Mouse (Mus musculus) limb, embryonic 14.5 days (tissue): ENCODE data around the gene Stum. TPM values are rescaled to one million over a fixed set of nuclear protein-coding genes. Genes with fewer than 3 reads are reported as not detected.

ENCODE experiments used
- ATAC-seq: fragments of 200-750 bp; cut with Nextera tagmentation; 2 replicates; pipeline ENCODE4 v1.8.0; 2017; ENCODE audit warnings: low read depth, moderate number of reproducible peaks, moderate TSS enrichment; ENCODE audit not compliant: low FRiP score
- DNase-seq: peaks from one replicate; pipeline ENCODE4 v3.0.0-alpha.2; 2015; ENCODE audit warnings: low spot score
- H3K27ac ChIP-seq: fragments of 300-500 bp; sonication (generic); replicated peaks from 2 replicates; pipeline ENCODE4 v1.5.1; 2014; ENCODE audit warnings: low read depth, mild to moderate bottlenecking, low read length, moderate library complexity, mixed read lengths
- H3K27me3 ChIP-seq: fragments of 300-500 bp; sonication (generic); 2 replicates; pipeline ENCODE4 v1.6.1; 2014; ENCODE audit warnings: low read length, mixed read lengths; ENCODE audit not compliant: control insufficient read depth, insufficient read depth
- H3K36me3 ChIP-seq: fragments of 300-500 bp; sonication (generic); 2 replicates; pipeline ENCODE4 v1.6.1; 2014; ENCODE audit warnings: mild to moderate bottlenecking, low read length, moderate library complexity, mixed read lengths; ENCODE audit not compliant: control insufficient read depth, insufficient read depth
- H3K4me1 ChIP-seq: fragments of 300-500 bp; sonication (generic); 2 replicates; pipeline ENCODE4 v1.6.1; 2014; ENCODE audit warnings: antibody characterized with exemption, low read length, mixed read lengths; ENCODE audit not compliant: control insufficient read depth, insufficient read depth
- H3K4me2 ChIP-seq: fragments of 300-500 bp; sonication (generic); replicated peaks from 2 replicates; pipeline ENCODE4 v1.6.1; 2014; ENCODE audit warnings: low read depth, mild to moderate bottlenecking, low read length, moderate library complexity; ENCODE audit not compliant: severe bottlenecking
- H3K4me3 ChIP-seq: fragments of 300-500 bp; sonication (generic); replicated peaks from 2 replicates; pipeline ENCODE4 v1.5.1; 2014; ENCODE audit warnings: low read length
- H3K9ac ChIP-seq: fragments of 300-500 bp; sonication (generic); 2 replicates; pipeline ENCODE4 v1.6.1; 2014; ENCODE audit warnings: mild to moderate bottlenecking, low read depth, low read length, moderate library complexity; ENCODE audit not compliant: severe bottlenecking
- H3K9me3 ChIP-seq: fragments of 300-500 bp; sonication (generic); 2 replicates; pipeline ENCODE4 v1.6.1; 2016; ENCODE audit warnings: low read length; ENCODE audit not compliant: control insufficient read depth
- POLR2A ChIP-seq: fragments of 200-500 bp; IDR thresholded peaks from 2 replicates; pipeline ENCODE4 v1.8.0; 2012; ENCODE audit warnings: inconsistent platforms, mild to moderate bottlenecking, moderate library complexity, borderline replicate concordance; ENCODE audit not compliant: insufficient read depth, insufficient read length; ENCODE audit errors: extremely low read depth
- WGBS: fragments of 180-500 bp; shearing (Covaris S2); extraction: QIAGEN DNeasy Blood & Tissue Kit; methylation state at CpG from one replicate; pipeline ENCODE4 v1.1.7; 2014; 5-methylcytosine and 5-hydroxymethylcytosine counted together
- polyA plus RNA-seq, 2 experiments: library from polyadenylated mRNA; depleted of rRNA in 1 of 2; stranded (reverse) in 1 of 2; unstranded in 1 of 2; fragments of >200 nt; fragmentation: Nextera tagmentation in 1 of 2; extraction: Ambion mirVana in 1 of 2; gene quantifications; 2 replicates each; pipeline versions ENCODE4 v1.2.1 to v1.2.3; 2012 to 2014

Gene Stum
- polyA plus RNA-seq, 2 experiments: 5.8 to 6.3 TPM

DNA sequence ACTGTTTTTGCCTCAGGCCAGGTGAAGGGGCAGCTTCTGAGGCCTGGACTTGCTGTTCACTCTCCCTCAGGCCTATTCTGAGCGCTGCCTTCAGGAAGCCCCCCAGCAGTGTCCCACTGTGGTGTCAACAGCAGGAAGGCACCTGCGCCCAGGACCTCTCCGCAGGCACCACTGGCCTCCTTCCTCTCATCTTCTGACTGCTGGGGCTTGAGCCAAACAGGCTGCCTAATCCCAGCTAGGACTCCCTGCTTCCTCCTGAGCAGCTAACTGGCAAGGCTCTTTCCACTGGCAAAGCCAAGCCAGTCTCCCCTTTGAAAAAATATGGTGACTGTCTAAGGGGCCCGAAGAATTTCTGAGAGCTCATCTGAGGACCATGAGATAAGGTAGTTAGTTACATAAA, 16.9 kb upstream of the Stum start:
- ATAC-seq: no peak
- Histone ChIP-seq H3K36me3 (no peaks in the 10 kb centered on the region), H3K4me2 (no peak overlapping the region), H3K4me1 (no peaks in the 10 kb centered on the region; the same call in 1 of the 2 replicates), H3K4me3 (no peak overlapping the region), H3K27me3 (no peaks in the 10 kb centered on the region), H3K27ac (no peak overlapping the region), H3K9ac (no peak overlapping the region), H3K9me3 (no peaks in the 10 kb centered on the region)
- WGBS: 47% methylated on average over 4 of the region's 4 CpGs
- DNase-seq: no peak
- no peak for TF ChIP-seq POLR2A

DNA sequence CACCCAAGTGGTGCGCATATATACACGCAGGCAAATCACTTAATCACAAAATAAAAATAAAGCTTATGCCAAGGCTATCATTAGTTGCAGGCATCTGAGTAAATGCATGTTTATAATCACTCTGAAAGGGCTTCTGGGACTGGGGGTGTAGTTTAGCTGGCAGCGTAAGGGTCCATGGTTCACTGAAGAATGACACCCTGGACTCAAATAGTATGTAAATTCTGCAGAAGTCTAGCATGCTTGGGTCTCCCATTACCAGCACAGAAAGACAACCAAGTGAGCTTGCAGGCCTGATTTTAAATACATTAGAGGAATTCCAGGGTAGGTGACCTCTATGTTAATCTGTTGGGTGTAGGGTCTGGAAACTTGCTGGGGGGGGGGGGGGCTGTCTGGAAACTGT, 16.5 kb upstream of the Stum start:
- TF ChIP-seq POLR2A: no peak
- no peak overlapping the region for H3K27ac ChIP-seq
- H3K4me3 ChIP-seq: no peak overlapping the region
- no peak overlapping the region for H3K9ac ChIP-seq
- WGBS: 82% methylated on average over 3 of the region's 3 CpGs
- no peaks in the 10 kb centered on the region for H3K36me3 ChIP-seq
- H3K4me2 ChIP-seq: no peak overlapping the region
- DNase-seq (no peak), ATAC-seq (no peak)
- no peaks in the 10 kb centered on the region for H3K27me3 ChIP-seq
- no peaks in the 10 kb centered on the region for H3K9me3 ChIP-seq
- no peaks in the 10 kb centered on the region; the same call in 1 of the 2 replicates for H3K4me1 ChIP-seq

DNA sequence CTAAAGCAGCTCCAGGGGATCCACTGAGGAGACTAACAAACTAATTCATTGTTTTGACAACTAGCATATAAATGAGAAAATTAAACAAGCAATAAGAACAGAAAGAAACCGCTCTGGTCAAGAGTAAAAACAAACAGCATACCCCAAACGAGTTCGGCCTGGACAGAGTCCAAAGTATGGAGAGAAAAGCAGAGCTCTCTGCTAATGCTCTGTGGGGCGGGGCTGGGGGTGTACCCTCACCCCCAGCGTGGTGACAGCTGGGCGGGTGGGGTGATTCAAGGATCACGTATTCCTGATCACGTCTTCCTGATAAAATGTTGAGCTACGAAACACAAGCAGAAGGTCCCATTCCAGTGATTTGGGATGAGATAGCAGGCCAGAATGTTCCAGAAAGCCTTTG, 9.5 kb upstream of the Stum start:
- DNase-seq (no peak), ATAC-seq (no peak)
- no peaks in the 10 kb centered on the region for H3K4me1 ChIP-seq
- no peak overlapping the region for H3K4me2 ChIP-seq
- no peaks in the 10 kb centered on the region for H3K9me3 ChIP-seq
- no peak overlapping the region for H3K4me3 ChIP-seq
- TF ChIP-seq POLR2A: no peak
- 66% methylated on average over 9 of the region's 9 CpGs for WGBS
- H3K36me3 ChIP-seq: no peaks in the 10 kb centered on the region
- no peak overlapping the region for H3K9ac ChIP-seq
- no peaks in the 10 kb centered on the region for H3K27me3 ChIP-seq
- H3K27ac ChIP-seq: no peak overlapping the region

DNA sequence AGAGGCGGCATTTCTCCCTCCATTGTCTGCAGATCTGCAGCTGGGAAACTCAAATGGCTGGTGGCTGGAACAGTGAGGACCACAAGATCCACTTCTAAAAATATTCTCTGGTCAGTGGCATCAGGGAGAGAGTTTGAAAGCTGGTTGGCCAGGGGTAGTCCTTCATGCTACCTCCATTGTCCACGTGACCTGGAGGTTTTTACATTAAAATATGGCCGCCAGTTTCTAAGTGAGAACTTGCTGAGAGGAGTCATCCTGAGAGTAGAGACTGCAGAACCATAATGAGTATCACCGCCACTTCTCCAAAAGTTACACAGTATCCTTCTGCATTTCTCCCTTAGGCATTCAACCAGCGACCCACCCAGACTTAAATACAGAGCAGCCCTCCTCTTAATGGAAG, 2.0 kb upstream of the Stum start:
- Histone ChIP-seq H3K4me2 (no peak overlapping the region), H3K27me3 (peaks cover 29% of the 10 kb centered on the region), H3K36me3 (no peaks in the 10 kb centered on the region), H3K4me3 (no peak overlapping the region), H3K9me3 (no peaks in the 10 kb centered on the region), H3K4me1 (peaks cover 15% of the 10 kb centered on the region), H3K9ac (no peak overlapping the region), H3K27ac (no peak overlapping the region)
- ATAC-seq (no peak), DNase-seq (no peak)
- no peak for TF ChIP-seq POLR2A
- 86% methylated on average over 5 of the region's 5 CpGs for WGBS

DNA sequence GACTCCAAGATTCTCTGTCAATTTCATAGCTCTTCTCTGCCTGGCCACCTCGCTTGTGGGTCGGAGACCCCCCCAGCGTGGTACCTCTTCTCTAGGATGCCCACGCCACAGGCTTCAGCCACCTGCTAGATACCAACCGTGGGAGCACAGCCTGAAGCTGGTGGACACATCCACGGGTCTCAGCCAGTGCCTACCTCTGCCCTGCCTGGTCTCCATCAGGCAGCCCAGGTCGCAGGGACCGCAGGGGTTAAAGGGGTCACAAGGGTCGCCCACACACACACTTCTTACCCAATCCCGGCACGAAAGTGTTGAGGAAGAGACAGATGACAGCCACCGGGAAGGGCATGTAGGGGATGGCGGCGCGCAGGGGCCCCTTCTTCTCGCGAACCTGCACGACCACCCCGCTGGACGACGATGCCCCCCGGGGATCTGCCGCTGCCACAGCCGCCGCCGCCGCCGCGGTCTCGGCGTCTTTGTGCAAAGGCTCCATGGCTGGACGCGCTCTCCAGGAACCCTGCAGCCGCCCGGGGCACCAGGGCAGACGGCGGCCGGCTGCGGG, 385 bp downstream of the Stum start:
- WGBS: 7% methylated on average over 25 of the region's 39 CpGs
- no peak for DNase-seq
- no peak overlapping the region for H3K27ac ChIP-seq
- no peaks in the 10 kb centered on the region for H3K36me3 ChIP-seq
- TF ChIP-seq POLR2A: no peak
- H3K4me3 ChIP-seq: peak overlapping the region; percentile 38
- ATAC-seq: no peak
- no peaks in the 10 kb centered on the region for H3K9me3 ChIP-seq
- H3K9ac ChIP-seq: peak overlapping the region; percentile 36; the same call in 1 of the 2 replicates
- peaks cover 29% of the 10 kb centered on the region for H3K27me3 ChIP-seq
- peaks cover 15% of the 10 kb centered on the region for H3K4me1 ChIP-seq
- peak overlapping the region; percentile 69 for H3K4me2 ChIP-seq

DNA sequence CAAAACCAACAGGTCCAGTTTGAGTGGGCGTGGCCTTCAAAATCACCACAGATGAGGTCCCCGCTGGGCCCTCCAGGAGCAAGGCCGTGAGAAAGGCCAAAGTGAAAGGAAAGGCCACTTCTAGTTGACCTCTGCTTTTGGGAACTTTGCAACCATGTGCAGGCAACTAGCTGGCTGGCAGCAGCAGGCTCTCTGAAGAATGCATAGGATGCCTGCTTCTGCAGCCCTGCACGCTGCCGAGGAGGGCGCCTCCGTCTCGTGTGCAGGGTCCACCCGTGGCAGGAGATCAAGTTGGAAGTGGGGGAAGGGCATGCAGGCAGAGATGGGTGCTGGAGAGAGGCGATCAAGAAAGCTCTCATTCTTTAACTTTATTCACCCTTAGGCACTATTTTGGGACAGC, 1.3 kb downstream of the Stum start:
- Histone ChIP-seq H3K27ac (no peak overlapping the region), H3K36me3 (no peaks in the 10 kb centered on the region), H3K4me2 (no peak overlapping the region), H3K9ac (no peak overlapping the region), H3K4me3 (no peak overlapping the region), H3K4me1 (peaks cover 15% of the 10 kb centered on the region), H3K27me3 (peaks cover 29% of the 10 kb centered on the region), H3K9me3 (no peaks in the 10 kb centered on the region)
- no peak for DNase-seq
- no peak for ATAC-seq
- TF ChIP-seq POLR2A: no peak
- WGBS: 17% methylated on average over 10 of the region's 10 CpGs
